Mouse (Mus musculus) bone marrow macrophage, adult 2 months (primary cell): ENCODE data around the gene Nsg1.

Experiments used
- CTCF ChIP-seq: IDR thresholded peaks from 2 replicates; pipeline ENCODE4 v1.5.1; 2012; ENCODE audit warnings: low read depth, mild to moderate bottlenecking, low read length, moderate library complexity
- POLR2A ChIP-seq: IDR thresholded peaks from 2 replicates; pipeline ENCODE4 v1.6.1; 2012; ENCODE audit warnings: mild to moderate bottlenecking, low read depth, low read length, borderline replicate concordance

- no peak for TF ChIP-seq POLR2A
- no peak for TF ChIP-seq CTCF
Observed at GRCm38 (mm10) chr5:38174256-38174912, 14.7 kb upstream of the Nsg1 start.
